In the genomic region with DNA sequence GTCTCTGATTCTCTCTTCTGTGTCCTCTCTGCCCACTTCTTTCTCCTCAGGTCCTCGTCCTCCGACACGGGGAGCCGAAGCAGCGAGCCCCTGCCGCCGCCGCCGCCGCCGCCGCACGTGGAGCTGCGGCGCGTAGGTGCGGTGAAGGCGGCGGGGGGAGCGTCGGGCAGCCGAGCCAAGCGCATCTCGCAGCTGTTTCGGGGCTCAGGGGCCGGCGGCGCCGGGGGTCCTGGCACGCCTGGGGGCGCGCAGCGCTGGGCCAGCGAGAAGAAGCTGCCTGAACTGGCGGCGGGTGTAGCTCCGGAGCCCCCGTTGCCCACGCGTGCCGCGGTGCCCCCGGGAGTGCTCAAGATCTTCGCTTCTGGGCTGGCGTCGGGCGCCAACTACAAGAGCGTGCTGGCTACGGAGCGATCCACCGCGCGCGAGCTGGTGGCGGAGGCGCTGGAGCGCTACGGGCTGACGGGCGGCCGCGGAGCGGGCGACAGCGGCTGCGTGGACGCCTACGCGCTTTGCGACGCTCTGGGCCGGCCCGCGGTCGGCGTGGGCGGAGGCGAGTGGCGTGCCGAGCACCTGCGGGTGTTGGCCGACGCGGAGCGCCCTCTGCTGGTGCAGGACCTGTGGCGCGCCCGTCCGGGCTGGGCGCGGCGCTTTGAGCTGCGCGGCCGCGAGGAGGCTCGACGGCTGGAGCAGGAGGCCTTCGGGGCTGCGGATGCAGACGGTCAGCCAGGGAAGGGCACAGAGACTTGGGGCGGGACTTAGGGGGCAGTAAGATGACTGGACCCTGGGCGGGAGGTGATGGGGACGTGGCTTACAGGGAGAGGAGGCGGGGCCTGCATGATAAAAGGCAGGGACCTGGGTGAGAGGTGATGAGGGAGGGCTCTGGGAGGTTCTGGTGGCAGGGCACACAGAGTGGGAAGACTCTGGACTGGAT, we compare ENCODE assay signal across 8 mouse cellular contexts. TPM values are rescaled to one million over a fixed set of nuclear protein-coding genes. Genes with fewer than 3 reads are reported as not detected.
DNase-seq lines count a peak whose midpoint lies in the region; ATAC-seq lines count a peak whose summit lies in the region.

No protein-coding gene starts in this region.

- H3K4me3 ChIP-seq in embryonic facial prominence, embryonic 11.5 days (ENCODE audit: low read depth, low read length) = peak overlapping the region; percentile 54
- peak overlapping the region; percentile 51 for H3K4me3 ChIP-seq in limb, embryonic 11.5 days (ENCODE audit: low read depth, low read length)
- H3K4me3 ChIP-seq in midbrain, embryonic 13.5 days (replicated peaks) = peak overlapping the region; percentile 57

- H3K36me3 ChIP-seq in embryonic facial prominence, embryonic 11.5 days (replicated peaks; ENCODE audit: control insufficient read depth, insufficient read depth, low read depth, low read length) = no peaks in the 10 kb centered on the region
- H3K36me3 ChIP-seq in limb, embryonic 11.5 days (ENCODE audit: control insufficient read depth, insufficient read depth, low read length) = no peaks in the 10 kb centered on the region
- H3K36me3 ChIP-seq in midbrain, embryonic 13.5 days = no peaks in the 10 kb centered on the region

- peak overlapping the region; percentile 78 for H3K9ac ChIP-seq in embryonic facial prominence, embryonic 11.5 days (replicated peaks; ENCODE audit: low read length)
- peak overlapping the region; percentile 72 for H3K9ac ChIP-seq in limb, embryonic 11.5 days (ENCODE audit: low read length)
- peak overlapping the region; percentile 84 for H3K9ac ChIP-seq in midbrain, embryonic 13.5 days (replicated peaks)

- peak overlapping the region; percentile 97 for H3K4me2 ChIP-seq in embryonic facial prominence, embryonic 11.5 days (ENCODE audit: low read depth, low read length)
- peak overlapping the region; percentile 97 for H3K4me2 ChIP-seq in limb, embryonic 11.5 days (ENCODE audit: low read depth, severe bottlenecking)
- H3K4me2 ChIP-seq in midbrain, embryonic 13.5 days (replicated peaks) = peak overlapping the region; percentile 90

- peak; percentile 62; the same call in 1 of the 2 replicates for ATAC-seq in embryonic facial prominence, embryonic 11.5 days (replicated peaks; ENCODE audit: insufficient number of reproducible peaks, low FRiP score, low TSS enrichment, low read depth)
- ATAC-seq in limb, embryonic 11.5 days (ENCODE audit: insufficient number of reproducible peaks, low FRiP score, low TSS enrichment, low read depth) = peak; percentile 61
- ATAC-seq in midbrain, embryonic 13.5 days = peak; percentile 86

- 0 out of 2 replicates have a peak overlapping the region, but pooled peaks have one; percentile 41 for H3K27ac ChIP-seq in embryonic facial prominence, embryonic 11.5 days (replicated peaks; ENCODE audit: low read depth, low read length)
- no peak overlapping the region for H3K27ac ChIP-seq in limb, embryonic 11.5 days (replicated peaks; ENCODE audit: low read depth, low read length)
- peak overlapping the region; percentile 87 for H3K27ac ChIP-seq in midbrain, embryonic 13.5 days

- no peaks in the 10 kb centered on the region for H3K9me3 ChIP-seq in embryonic facial prominence, embryonic 11.5 days (replicated peaks; ENCODE audit: control insufficient read depth, low read length)
- H3K9me3 ChIP-seq in limb, embryonic 11.5 days (ENCODE audit: control insufficient read depth, low read length) = no peaks in the 10 kb centered on the region
- H3K9me3 ChIP-seq in midbrain, embryonic 13.5 days = no peaks in the 10 kb centered on the region

- no peaks in the 10 kb centered on the region; the same call in 1 of the 2 replicates for H3K4me1 ChIP-seq in embryonic facial prominence, embryonic 11.5 days (ENCODE audit: control insufficient read depth, insufficient read depth, low read length)
- H3K4me1 ChIP-seq in limb, embryonic 11.5 days (ENCODE audit: control insufficient read depth, insufficient read depth, low read length) = peaks cover 12% of the 10 kb centered on the region
- peaks cover 16% of the 10 kb centered on the region; the same call in 1 of the 2 replicates for H3K4me1 ChIP-seq in midbrain, embryonic 13.5 days (replicated peaks)

- DNase-seq in adrenal gland, postnatal 36 days = peak; percentile 95 to 97
- peak; percentile 93 for DNase-seq in embryonic facial prominence, embryonic 11.5 days (ENCODE audit: low spot score)
- peak; percentile 89 to 91 for DNase-seq in heart, adult 18-20 months
- peak; percentile 79 for DNase-seq in kidney, adult 11 months
- peak; percentile 93 for DNase-seq in limb, embryonic 11.5 days (ENCODE audit: low spot score)
- DNase-seq in skeletal muscle tissue, adult 2 months (ENCODE audit: low read depth, low spot score) = peak; percentile 84
- peak; percentile 74 for DNase-seq in yolk sac, embryonic 10.5 days (ENCODE audit: low spot score)

- WGBS in embryonic facial prominence, embryonic 11.5 days = 2% methylated on average over 87 of the region's 105 CpGs
- 1% methylated on average over 99 of the region's 105 CpGs for WGBS in limb, embryonic 11.5 days
- WGBS in midbrain, embryonic 13.5 days = under 1% methylated on average over 105 of the region's 105 CpGs

- peaks cover 19% of the 10 kb centered on the region for H3K27me3 ChIP-seq in embryonic facial prominence, embryonic 11.5 days (ENCODE audit: control insufficient read depth, insufficient read depth, low read length)
- peaks cover 25% of the 10 kb centered on the region for H3K27me3 ChIP-seq in limb, embryonic 11.5 days (ENCODE audit: control insufficient read depth, insufficient read depth, low read length)
- H3K27me3 ChIP-seq in midbrain, embryonic 13.5 days = peaks cover 54% of the 10 kb centered on the region

RNA-seq across cellular contexts. Expression of a gene that starts 1.3 kb away (rescaled TPM):
- 10 to 100 TPM; 18.7 to 26.0 TPM for total RNA-seq in adrenal gland, postnatal 36 days (2021)
- polyA plus RNA-seq in embryonic facial prominence, embryonic 11.5 days (2014; fragmentation: Nextera tagmentation; extraction: Ambion mirVana) = 5.4 and 5.7 TPM in 2 replicates
- 10 to 100 TPM; 21.6 to 26.8 TPM for total RNA-seq in heart, adult 18-20 months (2021)
- 5.8 and 6.4 TPM in 2 replicates for polyA plus RNA-seq in limb, embryonic 11.5 days (2014; fragmentation: Nextera tagmentation; extraction: Ambion mirVana)
- 7.5 and 9.4 TPM in 2 replicates for polyA plus RNA-seq in midbrain, embryonic 13.5 days (2015; fragmentation: Nextera tagmentation; extraction: Ambion mirVana)

RNA-seq across cellular contexts. Expression of a gene that starts 7.0 kb away (rescaled TPM):
- under 1 TPM; 0.16 to 0.20 TPM for total RNA-seq in adrenal gland, postnatal 36 days (2021)
- polyA plus RNA-seq in embryonic facial prominence, embryonic 11.5 days (2014; fragmentation: Nextera tagmentation; extraction: Ambion mirVana) = 0.08 and 0.11 TPM in 2 replicates
- under 1 TPM; 0.17 to 0.26 TPM for total RNA-seq in heart, adult 18-20 months (2021)
- not detected in 2 replicates for polyA plus RNA-seq in limb, embryonic 11.5 days (2014; fragmentation: Nextera tagmentation; extraction: Ambion mirVana)
- polyA plus RNA-seq in midbrain, embryonic 13.5 days (2015; fragmentation: Nextera tagmentation; extraction: Ambion mirVana) = 0.17 TPM in 1 of 2 replicates, not detected in the other

RNA-seq across cellular contexts. Expression of a gene that starts 11.1 kb away (rescaled TPM):
- total RNA-seq in adrenal gland, postnatal 36 days (2021) = 10 to 100 TPM in 1 of 2 experiments, 1 to 10 TPM in 1; 3.0 to 11.0 TPM
- polyA plus RNA-seq in embryonic facial prominence, embryonic 11.5 days (2014; fragmentation: Nextera tagmentation; extraction: Ambion mirVana) = 1.4 and 1.8 TPM in 2 replicates
- total RNA-seq in heart, adult 18-20 months (2021) = 1 to 10 TPM; 2.4 to 2.6 TPM
- polyA plus RNA-seq in limb, embryonic 11.5 days (2014; fragmentation: Nextera tagmentation; extraction: Ambion mirVana) = 2.8 and 5.1 TPM in 2 replicates
- polyA plus RNA-seq in midbrain, embryonic 13.5 days (2015; fragmentation: Nextera tagmentation; extraction: Ambion mirVana) = 3.1 and 4.8 TPM in 2 replicates

RNA-seq across cellular contexts. Expression of a gene that starts 11.5 kb away (rescaled TPM):
- total RNA-seq in adrenal gland, postnatal 36 days (2021) = not detected
- polyA plus RNA-seq in embryonic facial prominence, embryonic 11.5 days (2014; fragmentation: Nextera tagmentation; extraction: Ambion mirVana) = 0.38 TPM in 1 of 2 replicates, not detected in the other
- not detected for total RNA-seq in heart, adult 18-20 months (2021)
- 0.07 TPM in 1 of 2 replicates, not detected in the other for polyA plus RNA-seq in limb, embryonic 11.5 days (2014; fragmentation: Nextera tagmentation; extraction: Ambion mirVana)
- not detected in 2 replicates for polyA plus RNA-seq in midbrain, embryonic 13.5 days (2015; fragmentation: Nextera tagmentation; extraction: Ambion mirVana)

RNA-seq across cellular contexts. Expression of a gene that starts 13.3 kb away (rescaled TPM):
- under 1 TPM in 1 of 2 experiments, not detected in 1; 0.33 TPM for total RNA-seq in adrenal gland, postnatal 36 days (2021)
- 0.22 TPM in 1 of 2 replicates, not detected in the other for polyA plus RNA-seq in embryonic facial prominence, embryonic 11.5 days (2014; fragmentation: Nextera tagmentation; extraction: Ambion mirVana)
- total RNA-seq in heart, adult 18-20 months (2021) = not detected
- not detected in 2 replicates for polyA plus RNA-seq in limb, embryonic 11.5 days (2014; fragmentation: Nextera tagmentation; extraction: Ambion mirVana)
- 0.17 TPM in 1 of 2 replicates, not detected in the other for polyA plus RNA-seq in midbrain, embryonic 13.5 days (2015; fragmentation: Nextera tagmentation; extraction: Ambion mirVana)
